Mouse (Mus musculus) embryonic facial prominence, embryonic 14.5 days (tissue): Measurements from ENCODE around the gene Cxcl15. TPM values are rescaled to one million over a fixed set of nuclear protein-coding genes. Genes with fewer than 3 reads are reported as not detected.
"Not testable (repeated sequence)": the region's sequence is repeated elsewhere in the genome, so short reads cannot be mapped to it uniquely, and the experiment has no call there.

Experiments used
- ATAC-seq: fragments of 200-750 bp; cut with Nextera tagmentation; 2 replicates; pipeline ENCODE4 v1.8.0; 2017; ENCODE audit warnings: low read depth, moderate number of reproducible peaks, moderate TSS enrichment
- DNase-seq: peaks from one replicate; pipeline ENCODE4 v3.0.0-alpha.2; 2015; ENCODE audit warnings: low spot score
- H3K27ac ChIP-seq: fragments of 300-500 bp; sonication (generic); replicated peaks from 2 replicates; pipeline ENCODE4 v1.5.1; 2014; ENCODE audit warnings: low read depth, mild to moderate bottlenecking, low read length, moderate library complexity
- H3K27me3 ChIP-seq: fragments of 300-500 bp; sonication (generic); replicated peaks from 2 replicates; pipeline ENCODE4 v1.6.1; 2014; ENCODE audit warnings: low read length; ENCODE audit not compliant: control insufficient read depth, insufficient read depth
- H3K36me3 ChIP-seq: fragments of 300-500 bp; sonication (generic); 2 replicates; pipeline ENCODE4 v1.6.1; 2014; ENCODE audit warnings: low read length, mixed read lengths; ENCODE audit not compliant: control insufficient read depth, insufficient read depth
- H3K4me1 ChIP-seq: fragments of 300-500 bp; sonication (generic); 2 replicates; pipeline ENCODE4 v1.6.1; 2014; ENCODE audit warnings: antibody characterized with exemption, low read length; ENCODE audit not compliant: control insufficient read depth, insufficient read depth
- H3K4me2 ChIP-seq: fragments of 300-500 bp; sonication (generic); 2 replicates; pipeline ENCODE4 v1.6.1; 2014; ENCODE audit warnings: low read depth, mild to moderate bottlenecking, low read length, moderate library complexity, mixed read lengths
- H3K4me3 ChIP-seq: fragments of 300-500 bp; sonication (generic); 2 replicates; pipeline ENCODE4 v1.5.1; 2014; ENCODE audit warnings: low read depth, mild to moderate bottlenecking, low read length
- H3K9ac ChIP-seq: fragments of 300-500 bp; sonication (generic); 2 replicates; pipeline ENCODE4 v1.6.1; 2014; ENCODE audit warnings: low read depth, mild to moderate bottlenecking, low read length, moderate library complexity, mixed read lengths
- H3K9me3 ChIP-seq: fragments of 300-500 bp; sonication (generic); 2 replicates; pipeline ENCODE4 v1.6.1; 2016; ENCODE audit warnings: low read length; ENCODE audit not compliant: control insufficient read depth
- WGBS: fragments of 180-500 bp; shearing (Covaris S2); extraction: QIAGEN DNeasy Blood & Tissue Kit; methylation state at CpG from one replicate; pipeline ENCODE4 v1.1.7; 2014; 5-methylcytosine and 5-hydroxymethylcytosine counted together
- polyA plus RNA-seq: library from polyadenylated mRNA; unstranded; fragments of >200 nt; fragmentation: Nextera tagmentation; extraction: Ambion mirVana; gene quantifications from 2 replicates; pipeline ENCODE4 v1.2.1, GENCODE M21; 2014

The Cxcl15 gene
- polyA plus RNA-seq, 1 experiment from 2014 or later, result 0.07 TPM

DNA sequence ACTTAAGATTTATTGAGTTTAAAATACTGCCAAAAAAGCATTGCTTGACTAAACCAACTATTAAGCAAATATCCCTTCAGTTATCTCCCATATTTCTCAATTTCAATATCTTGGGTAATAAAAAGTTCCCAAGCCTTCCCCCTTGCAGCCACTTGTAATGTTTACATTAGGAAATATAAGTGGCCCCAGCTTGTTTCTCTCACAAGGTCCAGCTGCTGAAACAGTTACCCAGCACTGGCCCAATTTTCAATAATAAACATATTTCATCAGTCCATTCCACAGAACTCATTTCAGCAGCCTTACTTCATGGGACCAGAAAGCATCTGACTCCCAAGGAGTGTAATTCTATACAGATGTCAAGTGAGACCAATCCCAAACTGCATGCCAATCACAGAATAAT lies 25.4 kb downstream of the Cxcl15 start:
- no peak overlapping the region for H3K9ac ChIP-seq
- no peaks in the 10 kb centered on the region for H3K27me3 ChIP-seq
- no peaks in the 10 kb centered on the region for H3K9me3 ChIP-seq
- no peak overlapping the region for H3K27ac ChIP-seq
- no peaks in the 10 kb centered on the region for H3K4me1 ChIP-seq
- ATAC-seq, result no peak
- no peak for DNase-seq
- no peaks in the 10 kb centered on the region for H3K36me3 ChIP-seq
- no peak overlapping the region for H3K4me2 ChIP-seq
- no peak overlapping the region for H3K4me3 ChIP-seq

- Histone ChIP-seq H3K27ac (peak overlapping the region; percentile 75), H3K36me3 (no peaks in the 10 kb centered on the region), H3K4me2 (peak overlapping the region; percentile 35), H3K4me1 (peaks cover 12% of the 10 kb centered on the region), H3K9ac (peak overlapping the region; percentile 23), H3K9me3 (no peaks in the 10 kb centered on the region), H3K4me3 (no peak overlapping the region), H3K27me3 (no peaks in the 10 kb centered on the region)
- DNase-seq, result peak; percentile 94
- peak; percentile 91 for ATAC-seq
- 38% methylated on average over 11 of the region's 11 CpGs for WGBS
These were observed 37.9 kb downstream of the Cxcl15 start for GRCm38 (mm10) chr5:90832145-90832767.

DNA sequence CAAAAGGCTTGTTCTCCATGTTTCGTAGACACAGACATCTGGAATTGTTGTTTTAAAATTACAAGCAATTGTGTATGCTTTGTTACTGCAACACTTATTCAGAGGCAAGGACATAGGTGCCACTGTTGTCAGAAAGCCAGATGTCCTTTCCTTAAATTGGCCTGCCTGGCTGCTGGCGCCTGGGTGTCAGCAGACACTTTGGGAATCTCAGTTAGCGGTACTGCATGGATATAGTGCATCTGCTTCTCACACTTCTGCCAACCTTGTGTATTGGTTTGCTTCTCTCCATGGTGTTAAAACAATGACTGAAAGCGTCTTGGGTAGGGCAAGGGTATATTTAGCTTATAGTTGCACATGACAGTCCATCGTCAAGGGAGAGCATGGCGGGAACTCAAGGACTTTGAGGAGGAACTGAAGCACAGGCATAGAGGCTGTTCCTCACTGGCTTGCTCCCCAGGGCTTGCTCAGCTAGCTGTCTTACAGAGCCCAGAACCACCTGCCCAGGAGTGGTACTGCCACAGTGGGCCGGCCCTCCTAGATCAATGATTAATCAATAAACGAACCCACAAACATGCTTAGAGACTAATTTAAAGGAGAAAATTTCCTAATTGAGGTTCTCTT lies 38.5 kb downstream of the Cxcl15 start:
- Histone ChIP-seq H3K36me3 (no peaks in the 10 kb centered on the region), H3K27me3 (no peaks in the 10 kb centered on the region), H3K27ac (peak overlapping the region; percentile 75), H3K4me3 (no peak overlapping the region), H3K4me2 (peak overlapping the region; percentile 35), H3K4me1 (peaks cover 12% of the 10 kb centered on the region), H3K9ac (peak overlapping the region; percentile 14; the same call in 1 of the 2 replicates), H3K9me3 (no peaks in the 10 kb centered on the region)
- DNase-seq (no peak), ATAC-seq (peak; percentile 44)
- WGBS, result 70% methylated on average over 8 of the region's 8 CpGs

GRCm38 (mm10) chr5:90834436-90834835 lies 40.1 kb downstream of the Cxcl15 start:
- Histone ChIP-seq H3K9me3 (no peaks in the 10 kb centered on the region), H3K27me3 (no peaks in the 10 kb centered on the region), H3K36me3 (no peaks in the 10 kb centered on the region), H3K4me3 (no peak overlapping the region), H3K9ac (no peak overlapping the region), H3K4me1 (peaks cover 12% of the 10 kb centered on the region), H3K27ac (no peak overlapping the region), H3K4me2 (no peak overlapping the region)
- 59% methylated on average over 4 of the region's 4 CpGs for WGBS
- DNase-seq (no peak), ATAC-seq (no peak)

DNA sequence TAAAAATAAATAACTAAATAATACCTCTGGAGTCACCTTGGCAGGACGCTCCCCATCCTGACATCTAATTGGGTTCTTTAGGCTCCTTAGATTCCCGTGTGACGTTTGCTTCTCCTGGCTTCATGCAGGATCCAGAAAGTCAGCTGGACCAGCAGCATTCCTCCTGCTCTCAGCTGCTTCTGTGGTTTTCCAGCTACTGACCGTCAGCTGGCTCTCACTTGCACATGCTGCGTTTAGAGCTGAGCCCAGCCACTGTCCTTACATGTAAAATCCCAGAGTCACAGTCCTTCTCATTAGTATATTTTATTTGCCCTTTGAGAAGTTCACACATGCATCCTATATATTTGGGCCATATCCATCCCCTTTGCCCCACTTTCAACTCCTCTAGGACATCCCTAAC lies 44.2 kb downstream of the Cxcl15 start:
- Histone ChIP-seq H3K4me3 (no peak overlapping the region), H3K27ac (no peak overlapping the region), H3K4me1 (no peaks in the 10 kb centered on the region; the same call in 1 of the 2 replicates), H3K27me3 (no peaks in the 10 kb centered on the region), H3K4me2 (no peak overlapping the region), H3K9me3 (no peaks in the 10 kb centered on the region), H3K36me3 (no peaks in the 10 kb centered on the region), H3K9ac (no peak overlapping the region)
- 70% methylated on average over 5 of the region's 5 CpGs for WGBS
- ATAC-seq (no peak), DNase-seq (no peak)

DNA sequence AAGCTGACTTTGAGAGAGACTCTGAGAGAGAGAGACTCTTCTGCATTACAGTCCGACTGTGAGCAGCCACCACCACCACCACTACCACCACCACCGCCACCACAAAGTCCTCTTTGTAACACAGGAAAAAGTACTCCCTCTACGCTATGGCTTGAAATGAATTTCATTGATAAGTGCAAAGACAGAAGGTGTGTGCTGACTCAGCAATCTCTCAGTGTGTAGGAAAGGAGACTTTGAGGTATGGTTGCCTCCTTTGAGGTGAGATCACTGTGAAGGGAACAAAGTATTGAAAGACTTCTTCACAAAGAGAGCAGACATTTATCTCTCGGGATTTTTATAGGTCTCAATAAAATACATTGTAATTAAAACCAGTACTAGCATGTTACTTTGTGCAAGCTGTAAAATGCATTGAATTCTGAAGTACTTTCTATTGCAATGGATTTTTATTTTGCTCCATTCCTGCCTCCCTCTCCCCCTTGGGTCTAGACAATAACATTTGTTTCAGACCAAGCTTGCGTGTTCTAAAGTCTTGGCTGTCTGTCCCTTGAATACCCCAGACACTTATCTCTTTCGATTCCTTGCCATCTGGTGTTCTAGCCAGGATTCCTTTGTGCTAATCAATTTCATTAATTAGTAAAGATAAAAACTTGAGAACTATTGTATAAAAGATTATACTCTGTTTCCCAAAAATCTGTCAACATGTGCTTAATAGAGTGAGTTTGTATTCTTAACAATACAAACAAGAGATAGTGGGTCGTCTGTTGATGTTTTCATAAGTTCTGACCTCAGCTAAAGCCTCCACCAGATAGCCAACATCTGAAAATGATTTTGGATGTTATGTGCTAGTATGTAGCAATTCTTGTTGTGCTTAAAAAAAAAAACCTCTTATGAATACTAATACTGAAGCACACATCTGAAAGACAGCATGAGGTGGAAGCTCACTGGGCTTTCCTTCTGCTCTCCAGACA lies 46.9 kb downstream of the Cxcl15 start:
- Histone ChIP-seq H3K9ac (no peak overlapping the region), H3K36me3 (no peaks in the 10 kb centered on the region), H3K9me3 (no peaks in the 10 kb centered on the region), H3K4me3 (no peak overlapping the region), H3K4me2 (no peak overlapping the region), H3K27me3 (no peaks in the 10 kb centered on the region), H3K4me1 (no peaks in the 10 kb centered on the region), H3K27ac (no peak overlapping the region)
- ATAC-seq, result no peak
- WGBS, result 61% methylated on average over 7 of the region's 7 CpGs
- peak; percentile 43 for DNase-seq

DNA sequence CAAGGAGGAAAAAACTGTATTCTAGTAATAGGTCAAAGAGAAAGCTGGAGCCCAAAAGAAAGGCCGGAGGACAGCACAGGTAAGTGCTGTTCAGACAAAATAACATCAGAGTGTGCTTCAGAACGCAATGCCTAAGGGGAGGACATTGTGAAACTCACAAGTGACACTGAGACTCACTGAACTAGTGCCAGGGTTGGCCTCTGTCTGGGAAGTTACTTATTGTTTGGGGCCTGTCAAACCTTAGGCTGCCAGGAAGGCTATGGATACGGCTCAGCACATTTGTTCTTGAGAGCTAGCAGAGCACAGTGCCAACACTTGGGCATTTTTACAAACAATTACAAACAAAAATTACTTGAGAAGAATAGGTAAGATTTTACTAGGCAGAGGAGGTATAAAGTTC lies 49.6 kb downstream of the Cxcl15 start:
- no peaks in the 10 kb centered on the region for H3K27me3 ChIP-seq
- no peaks in the 10 kb centered on the region for H3K36me3 ChIP-seq
- no peak for DNase-seq
- no peak for ATAC-seq
- no peak overlapping the region for H3K4me2 ChIP-seq
- no peak overlapping the region for H3K4me3 ChIP-seq
- H3K9ac ChIP-seq, result no peak overlapping the region
- 86% methylated on average over 3 of the region's 3 CpGs for WGBS
- H3K9me3 ChIP-seq, result no peaks in the 10 kb centered on the region
- H3K27ac ChIP-seq, result no peak overlapping the region
- no peaks in the 10 kb centered on the region for H3K4me1 ChIP-seq

- not testable (repeated sequence) for DNase-seq, ATAC-seq, H3K27ac ChIP-seq, H3K4me1 ChIP-seq, H3K9me3 ChIP-seq, H3K9ac ChIP-seq, H3K36me3 ChIP-seq, H3K4me2 ChIP-seq, H3K4me3 ChIP-seq, H3K27me3 ChIP-seq
- 91% methylated on average over 7 of the region's 7 CpGs for WGBS
These were observed 55.8 kb downstream of the Cxcl15 start for GRCm38 (mm10) chr5:90850096-90850495.
